Mouse (Mus musculus): ENCODE data around the gene Troap.
"Not testable (repeated sequence)": the region's sequence is repeated elsewhere in the genome, so short reads cannot be mapped to it uniquely, and the experiment has no call there.

- not testable (repeated sequence) for TF ChIP-seq GATA1 (IDR thresholded peaks at IDR 0.05; ENCODE audit: borderline replicate concordance, low read length); FLI1 (IDR thresholded peaks at IDR 0.05; ENCODE audit: low read length)
Observed at GRCm38 (mm10) chr15:99076011-99076410, 1.6 kb downstream of the Troap start.

Measured in megakaryocyte, embryonic 14.5 days (primary cell).